Mouse (Mus musculus) limb, embryonic 11.5 days (tissue): Measurements from ENCODE around the gene M6pr. TPM values are rescaled to one million over a fixed set of nuclear protein-coding genes. Genes with fewer than 3 reads are reported as not detected.

Experiments
- ATAC-seq: fragments of 200-750 bp; cut with Nextera tagmentation; 2 replicates; pipeline ENCODE4 v1.8.0; 2017; ENCODE audit warnings: low read depth; ENCODE audit not compliant: insufficient number of reproducible peaks, low FRiP score, low TSS enrichment
- DNase-seq: peaks from one replicate; pipeline ENCODE4 v3.0.0-alpha.2; 2015; ENCODE audit warnings: low spot score
- H3K27ac ChIP-seq: fragments of 300-500 bp; sonication (generic); replicated peaks from 2 replicates; pipeline ENCODE4 v1.5.1; 2014; ENCODE audit warnings: low read depth, mild to moderate bottlenecking, low read length
- H3K27me3 ChIP-seq: fragments of 300-500 bp; sonication (generic); 2 replicates; pipeline ENCODE4 v1.6.1; 2014; ENCODE audit warnings: mild to moderate bottlenecking, low read length, mixed read lengths; ENCODE audit not compliant: control insufficient read depth, insufficient read depth
- H3K36me3 ChIP-seq: fragments of 300-500 bp; sonication (generic); 2 replicates; pipeline ENCODE4 v1.6.1; 2014; ENCODE audit warnings: mild to moderate bottlenecking, low read length, moderate library complexity, mixed read lengths; ENCODE audit not compliant: control insufficient read depth, insufficient read depth
- H3K4me1 ChIP-seq: fragments of 300-500 bp; sonication (generic); 2 replicates; pipeline ENCODE4 v1.6.1; 2014; ENCODE audit warnings: low read length, mixed read lengths; ENCODE audit not compliant: control insufficient read depth, insufficient read depth
- H3K4me2 ChIP-seq: fragments of 300-500 bp; sonication (generic); 2 replicates; pipeline ENCODE4 v1.6.1; 2014; ENCODE audit warnings: low read depth, mild to moderate bottlenecking, moderate library complexity; ENCODE audit not compliant: severe bottlenecking
- H3K4me3 ChIP-seq: fragments of 300-500 bp; sonication (generic); 2 replicates; pipeline ENCODE4 v1.5.1; 2014; ENCODE audit warnings: low read depth, low read length
- H3K9ac ChIP-seq: fragments of 300-500 bp; sonication (generic); 2 replicates; pipeline ENCODE4 v1.6.1; 2014; ENCODE audit warnings: mild to moderate bottlenecking, low read length
- H3K9me3 ChIP-seq: fragments of 300-500 bp; sonication (generic); 2 replicates; pipeline ENCODE4 v1.6.1; 2016; ENCODE audit warnings: low read length; ENCODE audit not compliant: control insufficient read depth
- WGBS: fragments of 180-500 bp; shearing (Covaris S2); extraction: QIAGEN DNeasy Blood & Tissue Kit; methylation state at CpG from one replicate; pipeline ENCODE4 v1.1.7; 2014; 5-methylcytosine and 5-hydroxymethylcytosine counted together
- polyA plus RNA-seq: library from polyadenylated mRNA; unstranded; fragments of >200 nt; fragmentation: Nextera tagmentation; extraction: Ambion mirVana; gene quantifications from 2 replicates; pipeline ENCODE4 v1.2.1, GENCODE M21; 2014

M6pr gene
- polyA plus RNA-seq, 1 experiment from 2014 or later = 82.0 TPM

DNA sequence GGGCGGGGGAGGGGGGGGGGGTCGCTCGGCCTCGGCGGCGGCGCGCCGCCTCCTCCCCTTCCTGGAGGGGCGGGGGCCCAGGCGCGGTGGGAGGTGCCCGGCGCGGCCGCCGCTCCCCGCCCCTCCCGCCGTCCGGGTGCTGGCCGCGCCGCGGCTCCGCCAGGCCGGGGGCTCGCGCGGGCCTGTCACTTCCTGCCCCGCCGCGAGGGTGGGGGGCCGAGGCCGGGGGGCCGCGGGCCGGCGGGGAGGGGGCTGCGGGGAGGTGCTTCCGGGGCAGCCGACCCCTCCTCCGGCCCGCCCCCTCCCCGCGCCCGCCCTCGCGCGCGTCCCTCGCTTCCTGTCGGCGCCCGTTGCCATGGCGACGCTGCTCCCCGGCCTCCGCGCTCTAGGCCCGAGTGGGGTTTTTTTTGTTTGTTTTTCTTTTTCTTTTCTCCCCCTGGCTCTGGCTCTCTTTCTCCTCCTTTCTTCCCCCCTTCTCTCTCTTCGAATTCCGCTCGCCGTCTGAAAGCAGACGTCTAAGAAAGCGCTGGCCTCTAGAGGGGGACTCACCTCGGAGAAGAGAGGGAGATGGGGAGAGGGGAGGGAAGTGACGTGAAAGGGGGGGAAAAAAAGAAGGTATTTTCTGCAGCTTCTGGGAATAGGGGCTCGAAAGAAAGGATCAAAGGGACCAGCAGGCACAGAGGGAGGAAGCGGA lies 31.3 kb downstream of the M6pr start:
- peak; percentile 89 for DNase-seq
- no peaks in the 10 kb centered on the region for H3K27me3 ChIP-seq
- H3K9ac ChIP-seq = peak overlapping the region; percentile 84
- no peaks in the 10 kb centered on the region; the same call in 1 of the 2 replicates for H3K36me3 ChIP-seq
- peak overlapping the region; percentile 83 for H3K4me3 ChIP-seq
- H3K27ac ChIP-seq = peak overlapping the region; percentile 95
- 0% methylated on average over 11 of the region's 71 CpGs for WGBS
- H3K4me1 ChIP-seq = peaks cover 3% of the 10 kb centered on the region; the same call in 1 of the 2 replicates
- H3K4me2 ChIP-seq = peak overlapping the region; percentile 61
- no peaks in the 10 kb centered on the region for H3K9me3 ChIP-seq
- peak; percentile 88 for ATAC-seq

DNA sequence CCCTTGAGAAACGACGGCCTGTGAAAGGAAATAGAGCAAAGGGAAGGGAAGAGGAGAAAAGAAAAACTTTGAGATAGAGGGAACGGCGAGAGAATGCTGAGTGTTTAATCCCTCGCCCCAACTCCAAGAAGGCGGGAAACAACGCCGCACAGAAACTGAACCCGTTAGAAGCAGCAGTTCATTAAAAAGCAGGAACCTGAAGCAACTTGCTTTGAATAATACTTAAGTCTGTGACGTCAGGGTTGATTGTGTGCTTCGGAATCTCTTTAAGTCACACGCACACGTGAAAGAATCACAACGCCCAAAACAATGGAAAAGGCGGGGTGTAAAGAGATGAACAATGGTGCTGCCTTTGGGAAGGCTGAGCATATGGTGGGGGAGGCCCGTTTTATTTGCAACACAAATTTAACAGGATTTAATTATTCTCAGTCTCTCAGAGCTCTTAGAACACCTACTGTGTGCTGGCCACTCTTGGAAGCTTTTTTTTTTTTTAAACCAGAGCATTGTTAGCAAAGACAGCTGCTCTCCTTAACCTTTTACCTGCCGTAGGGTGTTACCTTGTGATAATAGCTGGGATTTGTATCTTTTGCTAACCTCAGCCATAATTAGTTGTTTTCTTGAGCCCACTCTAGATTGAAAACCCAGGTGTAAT lies 32.0 kb downstream of the M6pr start, which contains the start of gene Phc1:
Phc1 (minus strand) TSS at position 213 of the 652 bp plus-strand sequence.
- H3K36me3 ChIP-seq = no peaks in the 10 kb centered on the region
- H3K4me3 ChIP-seq = peak within 1 kb of the TSS; percentile 83
- H3K9ac ChIP-seq = peak within 1 kb of the TSS; percentile 84
- no peaks in the 10 kb centered on the region for H3K9me3 ChIP-seq
- peak within 1 kb of the TSS; percentile 61 for H3K4me2 ChIP-seq
- ATAC-seq = 0 out of 2 replicates have a peak, but pooled peaks have one; percentile 18
- H3K27me3 ChIP-seq = no peaks in the 10 kb centered on the region
- peaks cover 3% of the 10 kb centered on the region; the same call in 1 of the 2 replicates for H3K4me1 ChIP-seq
- 1% methylated on average over 17 of the region's 17 CpGs for WGBS
- DNase-seq = no peak
- H3K27ac ChIP-seq = peak within 1 kb of the TSS; percentile 95

DNA sequence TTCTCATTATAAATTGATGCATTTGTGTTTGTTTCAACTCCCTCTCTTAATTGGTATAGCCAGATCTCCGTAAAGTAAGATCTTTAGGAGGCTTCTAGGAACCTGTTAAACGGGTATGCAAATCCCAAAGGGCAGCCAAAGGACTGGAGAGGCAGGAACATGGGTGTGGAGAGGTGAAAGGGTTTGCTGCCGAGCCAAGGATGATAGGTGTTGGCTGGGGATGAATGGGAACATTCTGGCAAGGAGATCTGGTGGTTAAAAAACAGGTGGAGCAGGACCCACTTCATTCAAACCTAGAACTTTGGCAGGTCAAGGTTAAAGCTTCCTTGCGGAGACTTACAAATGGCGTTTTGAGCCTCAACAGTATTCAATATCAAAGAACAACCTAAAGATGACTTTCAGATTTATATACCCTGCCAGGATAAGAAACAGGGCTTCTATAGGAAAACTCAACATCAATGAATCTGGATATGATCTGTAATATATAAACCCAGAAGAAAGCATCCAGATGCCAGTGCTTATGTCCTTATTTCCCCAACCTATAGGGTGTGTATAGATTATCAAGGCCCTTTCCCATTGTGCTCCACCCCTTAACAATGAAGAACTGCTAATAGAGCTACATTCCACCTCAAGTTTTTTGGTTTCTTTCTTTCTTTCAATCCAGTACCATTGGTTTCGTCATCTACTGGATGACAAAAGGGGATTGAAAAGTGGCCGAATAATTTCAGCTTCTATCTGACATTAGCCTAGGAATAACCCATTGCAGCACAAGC lies 32.7 kb downstream of the M6pr start:
- H3K4me2 ChIP-seq = peak overlapping the region; percentile 61; the same call in 1 of the 2 replicates
- H3K9ac ChIP-seq = no peak overlapping the region
- DNase-seq = no peak
- WGBS = 40% methylated on average over 7 of the region's 7 CpGs
- H3K4me1 ChIP-seq = peaks cover 3% of the 10 kb centered on the region; the same call in 1 of the 2 replicates
- ATAC-seq = no peak
- H3K9me3 ChIP-seq = no peaks in the 10 kb centered on the region
- peak overlapping the region; percentile 95 for H3K27ac ChIP-seq
- no peaks in the 10 kb centered on the region for H3K36me3 ChIP-seq
- H3K27me3 ChIP-seq = no peaks in the 10 kb centered on the region
- H3K4me3 ChIP-seq = no peak overlapping the region

DNA sequence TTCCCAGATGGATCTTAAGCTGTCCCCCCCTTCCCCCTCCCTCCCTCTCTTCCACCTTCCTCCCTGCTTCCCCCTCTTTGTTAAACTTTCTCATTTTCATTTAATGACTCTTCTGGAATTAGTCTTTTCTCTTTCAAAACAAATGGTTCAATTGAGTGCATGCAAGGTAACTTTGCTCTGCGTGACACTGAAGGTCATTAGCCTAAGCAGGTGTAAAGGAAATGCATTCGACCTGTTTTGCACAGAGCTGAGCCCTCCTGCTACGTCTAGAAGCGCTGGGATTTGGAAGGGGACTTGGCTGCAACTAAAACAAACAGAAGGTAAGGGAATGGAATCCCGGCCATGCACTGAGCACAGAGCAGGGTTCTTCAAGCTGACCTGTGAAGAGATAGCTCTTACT lies 33.6 kb downstream of the M6pr start:
- H3K9me3 ChIP-seq = no peaks in the 10 kb centered on the region
- ATAC-seq (no peak), DNase-seq (no peak)
- H3K36me3 ChIP-seq = no peaks in the 10 kb centered on the region
- no peak overlapping the region for H3K4me3 ChIP-seq
- H3K27me3 ChIP-seq = no peaks in the 10 kb centered on the region
- 13% methylated on average over 5 of the region's 5 CpGs for WGBS
- H3K4me1 ChIP-seq = peaks cover 3% of the 10 kb centered on the region; the same call in 1 of the 2 replicates
- no peak overlapping the region for H3K9ac ChIP-seq
- no peak overlapping the region for H3K4me2 ChIP-seq
- H3K27ac ChIP-seq = no peak overlapping the region

DNA sequence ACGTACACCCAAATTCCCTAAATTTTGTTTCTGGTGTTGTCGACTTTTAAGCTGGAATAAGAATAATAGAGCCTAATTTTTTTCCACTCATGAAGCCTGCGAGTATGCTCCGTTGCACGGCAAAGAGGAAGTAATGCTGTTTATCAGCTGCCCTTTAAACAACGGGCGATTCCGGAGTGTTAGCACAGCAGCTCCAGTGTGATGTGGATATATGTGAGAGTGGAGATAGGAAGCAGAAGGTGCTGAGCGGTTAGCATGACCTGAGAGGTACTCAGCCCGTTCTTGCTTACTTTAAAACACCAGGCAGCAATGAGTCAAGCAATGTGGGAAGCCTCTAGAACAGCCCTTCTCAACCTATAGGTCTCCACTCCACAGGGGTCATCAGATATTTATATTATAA lies 35.2 kb downstream of the M6pr start:
- no peak for ATAC-seq

DNA sequence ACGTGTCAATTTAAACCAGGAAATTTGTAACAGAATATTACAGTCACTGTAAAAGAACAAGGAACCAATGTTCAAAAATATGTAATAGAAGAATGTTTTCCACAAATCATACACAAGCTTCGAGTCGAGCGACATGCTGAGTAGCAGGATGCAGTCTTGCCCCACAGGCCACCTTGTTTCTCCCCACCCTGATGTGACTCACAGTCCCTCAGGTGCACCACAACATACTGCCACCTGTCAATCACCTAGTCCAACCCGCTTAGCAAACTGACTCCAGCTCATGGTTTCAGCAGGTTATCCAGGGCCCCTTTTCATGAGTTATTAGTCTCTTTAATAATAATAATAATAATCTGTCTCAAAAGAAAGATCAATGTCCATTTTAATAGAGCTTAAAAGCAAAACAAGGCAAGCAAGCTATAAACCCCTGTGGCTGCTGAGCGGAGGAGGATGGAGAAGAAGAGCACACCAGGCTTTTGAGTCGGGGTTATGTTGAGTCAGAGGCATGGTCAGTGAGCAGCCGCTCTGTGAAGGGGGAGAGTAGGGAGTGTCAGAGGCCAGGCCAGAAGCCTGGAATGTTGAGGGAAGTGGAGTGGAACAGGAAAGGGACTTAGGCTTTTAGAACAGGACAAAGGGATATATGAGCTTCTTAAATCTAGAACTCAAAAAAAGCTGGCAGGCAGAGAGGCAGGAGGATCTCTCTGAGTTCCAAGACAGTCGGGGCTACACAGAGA lies 36.0 kb downstream of the M6pr start:
- H3K27me3 ChIP-seq = no peaks in the 10 kb centered on the region
- no peak overlapping the region for H3K27ac ChIP-seq
- ATAC-seq (no peak), DNase-seq (no peak)
- no peak overlapping the region for H3K9ac ChIP-seq
- H3K4me2 ChIP-seq = no peak overlapping the region
- H3K4me3 ChIP-seq = no peak overlapping the region
- H3K9me3 ChIP-seq = no peaks in the 10 kb centered on the region
- 66% methylated on average over 9 of the region's 9 CpGs for WGBS
- H3K4me1 ChIP-seq = no peaks in the 10 kb centered on the region
- no peaks in the 10 kb centered on the region for H3K36me3 ChIP-seq

More for the DNA sequence above, 35.2 kb downstream of the M6pr start:
- H3K27me3 ChIP-seq = no peaks in the 10 kb centered on the region
- WGBS = 67% methylated on average over 10 of the region's 10 CpGs
- H3K4me1 ChIP-seq = no peaks in the 10 kb centered on the region; the same call in 1 of the 2 replicates
- H3K4me2 ChIP-seq = no peak overlapping the region
- no peak for DNase-seq
- H3K9me3 ChIP-seq = no peaks in the 10 kb centered on the region
- H3K27ac ChIP-seq = no peak overlapping the region
- no peaks in the 10 kb centered on the region for H3K36me3 ChIP-seq
- H3K9ac ChIP-seq = no peak overlapping the region
- no peak overlapping the region for H3K4me3 ChIP-seq

DNA sequence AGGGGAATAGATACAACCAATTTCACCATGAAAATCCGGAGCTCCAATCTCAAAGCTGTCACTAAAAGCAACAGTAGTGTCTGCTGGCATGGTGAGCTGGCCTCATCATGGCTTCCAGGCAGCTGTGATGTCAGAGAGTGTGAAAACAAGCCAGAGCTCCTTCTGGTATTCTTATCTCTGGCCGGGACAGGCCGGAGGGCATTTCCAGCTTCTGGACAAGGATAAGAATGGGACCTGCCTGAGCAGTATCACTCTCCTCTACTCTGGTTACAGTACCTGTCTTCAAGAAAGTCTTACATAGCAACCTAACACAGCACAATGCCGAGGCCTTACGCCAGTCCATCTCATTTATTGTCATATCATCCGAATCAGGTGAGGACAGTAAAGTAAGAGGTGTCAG lies 37.2 kb downstream of the M6pr start:
- no peak overlapping the region for H3K9ac ChIP-seq
- no peaks in the 10 kb centered on the region for H3K27me3 ChIP-seq
- H3K4me2 ChIP-seq = no peak overlapping the region
- H3K4me3 ChIP-seq = no peak overlapping the region
- H3K9me3 ChIP-seq = no peaks in the 10 kb centered on the region
- H3K27ac ChIP-seq = no peak overlapping the region
- ATAC-seq = no peak
- 79% methylated on average over 6 of the region's 6 CpGs for WGBS
- DNase-seq = no peak
- H3K36me3 ChIP-seq = no peaks in the 10 kb centered on the region
- no peaks in the 10 kb centered on the region for H3K4me1 ChIP-seq

DNA sequence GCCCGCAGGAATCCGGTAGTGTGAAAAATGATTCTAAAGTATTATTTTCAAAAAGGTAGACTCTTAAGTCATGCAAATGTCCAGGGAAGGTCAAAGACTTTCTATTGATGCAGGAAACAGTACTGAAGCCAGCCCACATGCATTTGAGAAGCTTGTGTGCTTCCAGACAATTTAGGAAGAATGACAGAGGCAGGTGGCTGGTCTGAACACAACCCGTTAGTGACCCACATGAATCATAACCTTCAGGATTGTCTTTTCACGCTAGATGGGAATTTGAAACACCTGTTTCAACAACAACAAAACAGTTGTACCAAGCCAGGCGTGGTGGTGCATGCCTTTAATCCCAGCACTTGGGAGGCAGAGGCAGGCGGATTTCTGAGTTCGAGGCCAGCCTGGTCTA lies 37.9 kb downstream of the M6pr start:
- H3K27me3 ChIP-seq = no peaks in the 10 kb centered on the region
- no peak overlapping the region for H3K27ac ChIP-seq
- no peaks in the 10 kb centered on the region for H3K36me3 ChIP-seq
- no peaks in the 10 kb centered on the region for H3K9me3 ChIP-seq
- no peak overlapping the region for H3K4me2 ChIP-seq
- no peak for ATAC-seq
- no peaks in the 10 kb centered on the region for H3K4me1 ChIP-seq
- no peak for DNase-seq
- 85% methylated on average over 7 of the region's 7 CpGs for WGBS
- H3K9ac ChIP-seq = no peak overlapping the region
- no peak overlapping the region for H3K4me3 ChIP-seq
